Mouse (Mus musculus) monocyte, adult 2 months (primary cell): ENCODE data around the gene Fam184b.
"Not testable (repeated sequence)": the region's sequence is repeated elsewhere in the genome, so short reads cannot be mapped to it uniquely, and the experiment has no call there.

Source experiments
- DNase-seq, 2 experiments: peaks; one replicate each; pipeline ENCODE4 v3.0.0; 2022; ENCODE audit warnings: low spot score in 2 of 2, low read depth in 1 of 2

Fam184b gene

DNA sequence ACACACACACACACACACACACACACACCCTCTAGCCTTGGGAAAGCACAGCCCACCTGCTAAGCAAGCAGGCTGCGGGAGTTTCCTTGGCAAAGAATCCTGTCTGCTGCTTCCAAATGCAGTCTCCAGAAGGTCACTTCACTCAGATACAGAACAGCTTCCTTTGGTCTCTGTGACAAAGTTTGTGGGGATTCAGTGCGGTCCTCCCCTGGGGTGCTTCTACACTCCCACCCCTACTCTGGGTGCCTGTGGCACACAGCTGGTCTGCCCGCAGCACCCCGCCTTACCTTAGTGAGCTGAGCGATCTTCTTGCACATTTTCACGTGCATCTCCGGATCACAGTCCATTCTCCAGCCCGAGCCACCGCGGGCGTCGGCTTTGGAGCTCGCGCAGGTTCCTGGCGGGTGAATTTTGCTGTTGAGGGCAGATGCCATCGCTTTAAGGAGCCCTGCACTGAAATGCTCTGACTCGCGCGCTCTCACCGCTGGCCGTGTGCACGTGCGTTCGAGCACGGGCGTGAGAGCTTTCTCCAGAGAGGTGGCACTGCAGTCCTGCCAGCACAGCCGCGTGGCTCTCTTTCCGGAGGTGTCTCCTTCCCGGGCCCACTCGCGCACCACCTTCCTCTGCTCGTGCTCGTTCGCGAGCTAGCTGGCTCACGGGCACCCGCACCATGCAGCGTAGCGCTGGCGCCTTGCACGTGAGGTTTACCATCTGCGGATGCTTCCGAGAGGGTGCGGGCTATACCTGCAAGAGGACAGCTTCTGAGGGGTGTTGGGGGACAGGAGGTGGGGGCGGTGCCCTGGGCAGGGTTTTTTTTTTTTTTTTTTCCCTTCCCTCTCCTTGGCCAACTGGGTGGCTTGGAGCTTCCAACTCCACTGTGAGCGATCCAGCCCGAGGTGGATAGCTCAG, at the start of gene Fam184b:
Gene Fam184b (minus strand): TSS at position 809 of the 909 bp plus-strand sequence.
- DNase-seq = no peak

DNA sequence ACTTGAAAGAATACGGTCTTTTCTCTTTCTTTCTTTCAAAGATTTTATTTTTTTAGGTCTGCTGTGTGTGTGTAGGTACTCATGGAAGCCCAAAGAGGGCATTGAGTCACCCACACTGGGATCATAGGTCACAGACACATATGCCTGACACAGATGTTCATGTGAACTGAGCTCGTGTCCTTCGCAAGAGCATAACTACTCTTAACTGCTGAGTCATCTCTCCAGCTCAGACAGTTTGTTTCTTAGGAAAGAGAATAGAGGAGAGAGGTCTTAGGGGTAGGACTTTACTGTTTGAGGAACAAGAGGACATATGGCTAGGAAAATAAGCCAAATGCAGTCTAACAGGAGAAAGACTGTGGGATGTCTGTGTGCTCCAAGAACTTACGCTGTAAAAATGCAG, 49.7 kb upstream of the Fam184b start:
- DNase-seq = no peak

DNA sequence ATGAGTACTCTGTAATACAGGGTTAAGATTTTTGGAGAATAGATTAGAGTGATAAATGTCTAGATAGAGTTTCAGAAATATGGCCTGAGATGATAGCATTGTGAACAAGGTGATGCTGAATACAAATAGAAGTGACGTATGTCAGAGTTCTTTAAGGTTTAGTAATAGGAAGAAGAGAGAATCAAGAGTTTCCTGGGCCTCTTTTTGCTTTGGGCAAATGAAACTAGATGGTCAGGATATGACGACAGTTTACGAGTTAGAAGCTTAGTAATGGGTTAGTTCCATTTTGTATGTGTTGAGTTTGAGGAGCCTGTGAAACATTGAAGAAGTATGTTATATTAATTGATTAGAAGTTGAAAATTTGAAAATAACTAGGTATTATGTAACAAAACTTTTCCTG, 46.8 kb upstream of the Fam184b start:
- DNase-seq = no peak

- no peak for DNase-seq
Observed at GRCm38 (mm10) chr5:45685243-45685642, 45.8 kb upstream of the Fam184b start.

- no peak for DNase-seq
Observed at GRCm38 (mm10) chr5:45683388-45683787, 44.0 kb upstream of the Fam184b start.

DNA sequence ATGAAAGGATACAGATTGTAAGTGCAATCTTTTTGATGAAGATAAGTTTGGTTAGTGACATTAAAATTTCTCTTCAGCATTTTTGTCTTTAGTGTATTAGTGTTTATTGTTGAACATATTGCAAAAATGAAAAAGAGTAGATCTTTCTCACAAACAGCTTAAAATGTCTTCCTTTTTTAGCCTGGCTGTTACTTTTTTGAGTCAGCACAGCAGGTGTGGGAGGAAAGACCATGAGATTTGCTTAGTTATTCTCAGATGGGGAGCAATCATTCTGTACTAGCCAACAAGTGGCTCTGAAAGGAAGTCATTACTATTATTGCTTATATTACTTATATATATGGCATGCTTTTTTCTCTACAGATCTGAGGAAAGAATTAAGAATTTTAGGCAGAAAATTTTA, 40.5 kb upstream of the Fam184b start:
- no peak for DNase-seq

DNA sequence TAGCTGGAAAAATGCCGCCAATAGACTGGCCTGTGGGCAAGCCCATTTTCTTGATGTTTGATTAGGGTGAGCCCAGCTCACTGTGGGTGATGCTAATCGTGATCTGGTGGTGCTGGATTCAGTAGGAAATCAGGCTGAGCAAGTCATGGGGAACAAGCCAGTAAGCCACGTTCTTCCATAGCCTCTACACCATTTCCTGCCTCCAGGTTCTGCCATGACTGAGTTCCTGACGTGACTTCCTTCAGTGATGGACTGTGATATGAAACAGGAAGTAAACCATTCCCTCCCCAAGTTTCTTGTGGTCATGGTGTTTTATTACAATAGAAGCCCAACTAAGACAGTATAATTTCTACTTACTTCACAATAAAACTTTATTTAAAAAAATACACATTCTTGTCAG, 38.2 kb upstream of the Fam184b start:
- no peak for DNase-seq

DNA sequence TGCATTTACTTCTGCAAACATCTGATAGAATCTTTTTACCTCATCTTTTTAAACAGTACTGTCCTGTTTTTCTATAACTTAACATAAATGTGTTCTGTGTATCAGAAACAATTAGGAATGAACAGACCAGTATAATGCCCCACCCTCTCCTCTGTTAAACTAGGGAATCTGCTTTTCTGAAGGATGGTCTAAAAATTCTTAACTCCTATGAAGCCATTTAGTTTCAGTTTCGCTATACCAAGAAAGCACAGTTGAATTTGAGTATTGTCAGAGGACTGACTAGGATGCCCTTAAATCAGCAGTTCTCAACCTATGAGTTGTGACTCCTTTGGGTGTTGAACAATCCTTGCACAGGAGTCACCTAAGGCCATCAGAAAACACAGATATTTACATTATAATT, 35.6 kb upstream of the Fam184b start:
- DNase-seq = no peak

DNA sequence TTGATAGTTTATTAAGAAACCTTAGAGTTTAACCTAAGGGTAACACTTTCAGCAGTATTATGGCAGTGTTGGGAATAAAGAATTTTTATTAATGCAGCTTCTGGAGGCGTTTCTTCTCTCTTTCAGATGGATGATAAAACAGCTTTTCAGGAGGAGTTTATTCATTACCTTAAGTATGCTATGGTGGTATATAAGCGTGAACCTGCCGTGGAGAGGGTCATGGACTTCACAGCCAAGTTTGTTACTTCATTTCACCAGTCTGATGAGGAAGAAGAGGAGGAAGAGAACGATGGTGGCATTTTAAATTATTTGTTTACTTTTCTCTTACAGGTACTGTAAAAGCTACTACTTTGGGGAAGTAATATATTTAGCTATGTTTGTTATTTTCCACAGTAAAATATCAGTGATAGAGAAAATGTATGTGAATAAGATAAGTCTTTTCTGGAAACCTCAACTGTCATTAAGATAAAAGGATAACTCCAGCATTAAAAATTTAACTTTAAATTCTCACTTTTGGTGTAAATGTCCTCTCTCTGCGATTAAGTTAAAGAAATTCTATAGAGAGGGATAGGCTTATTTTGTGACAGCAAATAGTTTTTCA, 31.6 kb upstream of the Fam184b start:
- DNase-seq = no peak

GRCm38 (mm10) chr5:45670280-45670670, 30.9 kb upstream of the Fam184b start:
- no peak for DNase-seq

DNA sequence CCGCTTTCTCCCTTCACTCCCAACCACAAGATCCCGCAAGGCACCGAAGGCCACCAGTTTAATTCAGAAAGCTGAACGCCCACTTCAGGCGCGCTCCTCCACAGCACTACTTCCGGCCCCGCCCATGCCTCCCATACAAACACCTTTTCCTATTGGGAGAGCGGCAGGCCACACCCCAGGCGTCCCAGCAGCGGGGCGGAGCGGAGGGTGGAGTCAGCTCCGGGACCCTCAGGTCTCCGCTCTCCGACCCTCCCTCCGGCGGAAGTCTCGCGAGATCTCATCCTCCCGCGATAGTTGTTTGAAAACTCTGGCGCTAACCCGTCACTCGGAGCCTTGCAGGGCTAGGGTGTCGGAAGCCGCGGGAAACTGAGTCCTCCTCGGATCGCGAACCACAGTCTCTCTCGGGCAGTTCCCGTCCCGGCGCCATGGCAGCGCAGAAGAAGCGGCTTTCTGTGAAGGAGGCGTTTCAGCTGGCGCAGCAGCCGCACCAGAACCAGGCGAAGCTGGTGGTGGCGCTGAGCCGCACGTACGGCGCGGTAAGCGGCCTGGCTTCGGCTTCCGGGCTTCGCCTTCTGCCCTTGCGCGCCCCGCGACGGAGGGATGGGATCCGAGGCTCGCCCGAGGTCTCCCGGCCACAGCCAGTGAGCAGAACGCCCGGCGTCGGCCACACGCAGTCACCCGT, 30.3 kb upstream of the Fam184b start, which contains the start of gene Ncapg:
Gene Ncapg (plus strand): TSS at position 322 of the 682 bp plus-strand sequence.
- DNase-seq = peak; percentile 96 to 97

DNA sequence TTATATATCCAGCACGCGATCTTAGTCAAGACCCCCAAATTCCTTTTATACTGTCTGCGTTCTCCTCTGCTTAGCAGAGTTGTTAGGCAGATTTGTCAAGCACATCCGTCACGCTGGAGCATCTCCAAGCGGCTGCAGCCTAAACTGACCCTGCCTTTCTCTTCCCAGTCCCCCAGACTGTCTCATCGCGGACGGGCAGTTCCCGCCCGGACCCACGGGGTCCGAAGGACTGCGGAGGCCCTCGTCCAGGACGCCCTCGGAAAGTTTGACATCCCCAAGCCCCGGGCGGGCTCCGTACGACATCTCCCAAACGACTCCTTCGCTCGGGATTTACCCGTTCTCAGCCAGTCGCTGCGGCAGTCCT, 29.8 kb upstream of the Fam184b start:
- peak in 1 of 2 experiments; percentile 5 for DNase-seq

- DNase-seq = no peak
Observed at GRCm38 (mm10) chr5:45668831-45669230, 29.4 kb upstream of the Fam184b start.

DNA sequence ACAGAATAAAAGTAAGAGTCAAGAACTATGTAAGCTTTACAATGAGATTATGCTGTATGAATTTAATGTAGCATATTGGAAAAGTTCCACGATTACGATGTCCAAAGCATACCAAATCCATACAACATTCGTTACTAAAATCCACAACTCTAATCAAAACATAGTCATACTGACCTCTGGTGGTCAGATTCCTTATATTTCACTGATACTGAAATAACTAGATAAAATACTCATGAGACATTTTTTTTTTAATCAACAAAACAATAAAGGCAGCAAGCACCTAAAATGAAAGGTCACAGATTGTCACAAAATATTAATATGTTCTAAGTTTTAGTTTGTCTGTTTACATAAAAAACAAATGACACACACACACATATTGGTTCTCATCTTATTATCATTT, 28.9 kb upstream of the Fam184b start:
- DNase-seq = no peak

- not testable (repeated sequence) for DNase-seq
Observed at GRCm38 (mm10) chr5:45658406-45658805, 19.0 kb upstream of the Fam184b start.

DNA sequence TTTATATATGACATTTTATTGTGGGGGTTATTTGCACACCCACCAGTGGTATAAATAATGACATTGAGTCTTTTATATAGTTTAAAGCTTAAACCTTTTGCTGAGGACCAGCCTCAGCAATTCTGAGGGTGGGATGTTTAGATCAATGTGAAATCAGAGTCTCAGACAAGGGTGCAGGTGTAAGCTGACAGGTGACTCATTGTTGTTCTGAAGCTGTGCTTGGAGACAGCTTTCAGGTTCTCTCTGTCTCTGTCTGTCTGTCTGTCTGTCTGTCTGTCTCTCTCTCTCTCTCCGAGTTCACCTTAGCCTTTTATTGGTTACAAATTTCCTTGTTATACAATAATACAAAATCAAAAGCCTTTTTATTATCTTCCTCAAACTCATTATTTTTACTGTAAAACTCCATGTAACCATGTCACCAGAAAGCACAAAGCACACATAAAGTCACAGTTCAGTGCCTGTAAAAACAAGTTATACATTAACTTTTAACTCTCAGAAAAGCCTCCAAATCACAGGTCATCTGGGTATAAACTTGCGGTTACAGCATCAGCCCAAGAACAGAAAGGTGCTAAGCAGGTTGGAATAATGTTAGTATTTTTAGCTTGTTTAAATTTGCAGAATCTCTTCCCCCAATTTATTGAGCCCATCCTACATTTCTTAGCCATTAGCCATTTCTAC, 11.8 kb upstream of the Fam184b start:
- no peak for DNase-seq

DNA sequence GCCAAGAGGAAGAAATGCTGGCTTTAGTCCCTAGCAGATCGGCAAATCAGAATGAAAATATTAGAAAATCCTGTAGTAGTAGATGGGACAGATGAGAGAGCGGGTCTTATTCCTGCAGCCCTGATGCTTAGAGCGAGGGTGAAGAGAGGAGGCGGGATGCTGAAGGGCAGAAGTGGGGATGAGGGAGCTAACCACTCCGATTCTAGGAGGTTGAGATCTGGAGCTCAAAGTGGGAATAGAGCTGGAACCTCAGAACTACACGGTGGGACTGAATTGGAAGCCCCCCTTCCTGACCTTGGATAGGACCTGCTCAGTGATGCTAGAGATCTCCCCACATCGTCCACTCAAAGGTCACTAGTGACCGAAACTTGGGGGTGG, 290 bp upstream of the Fam184b start:
- no peak for DNase-seq

GRCm38 (mm10) chr5:45638378-45638777, 1.0 kb downstream of the Fam184b start:
- DNase-seq = no peak

DNA sequence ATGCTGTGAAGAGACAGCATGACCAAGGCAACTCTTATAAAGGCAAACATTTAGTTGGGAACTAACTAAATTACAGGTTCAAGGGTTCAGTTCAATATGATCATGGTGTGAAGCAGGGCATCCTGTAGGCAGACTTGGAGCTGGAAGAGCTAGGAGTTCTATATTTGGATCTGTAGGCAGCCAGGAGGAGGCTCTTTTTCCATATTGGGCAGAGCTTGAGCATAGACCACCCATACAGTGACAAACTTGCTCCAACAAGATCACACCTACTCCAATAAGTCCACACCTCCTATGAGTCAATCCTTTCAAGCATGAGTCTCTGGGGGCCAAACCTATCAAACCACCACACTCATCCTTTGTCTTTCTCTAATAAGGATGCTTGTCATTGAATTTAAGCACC, 9.9 kb downstream of the Fam184b start:
- DNase-seq = no peak

GRCm38 (mm10) chr5:45627771-45628170, 11.6 kb downstream of the Fam184b start:
- DNase-seq = no peak

GRCm38 (mm10) chr5:45621511-45621910, 17.9 kb downstream of the Fam184b start:
- DNase-seq = no peak
